Mouse (Mus musculus): ENCODE measurements around the gene Col11a2. TPM values are rescaled to one million over a fixed set of nuclear protein-coding genes. Genes with fewer than 3 reads are reported as not detected.

The Col11a2 gene
- polyA plus RNA-seq, 1 experiment from 2014 or later: 7.8 TPM

- Histone ChIP-seq H3K9ac (no peak overlapping the region), H3K9me3 (replicated peaks) (no peaks in the 10 kb centered on the region; the same call in 1 of the 2 replicates), H3K27ac (no peak overlapping the region), H3K4me3 (no peak overlapping the region), H3K36me3 (0 out of 2 replicates have a peak, but pooled peaks cover 3% of the 10 kb centered on the region), H3K4me1 (no peaks in the 10 kb centered on the region), H3K27me3 (no peaks in the 10 kb centered on the region), H3K4me2 (replicated peaks) (no peak overlapping the region)
- no peak for ATAC-seq (ENCODE audit: low FRiP score)
- WGBS: 66% methylated on average over 5 of the region's 5 CpGs
These were observed 29.1 kb upstream of the Col11a2 start for GRCm38 (mm10) chr17:34010156-34010555.

- no peak overlapping the region for H3K9ac ChIP-seq
- no peaks in the 10 kb centered on the region for H3K4me1 ChIP-seq
- H3K36me3 ChIP-seq: 0 out of 2 replicates have a peak, but pooled peaks cover 6% of the 10 kb centered on the region
- ATAC-seq (ENCODE audit: low FRiP score): no peak
- H3K27me3 ChIP-seq: no peaks in the 10 kb centered on the region
- H3K9me3 ChIP-seq (replicated peaks): no peaks in the 10 kb centered on the region
- no peak overlapping the region for H3K4me2 ChIP-seq (replicated peaks)
- no peak overlapping the region for H3K27ac ChIP-seq
- WGBS: 91% methylated on average over 8 of the region's 8 CpGs
- no peak overlapping the region for H3K4me3 ChIP-seq
These were observed 25.8 kb upstream of the Col11a2 start for GRCm38 (mm10) chr17:34013436-34013835.

- Histone ChIP-seq H3K36me3 (peaks cover 34% of the 10 kb centered on the region), H3K9me3 (replicated peaks) (peaks cover 14% of the 10 kb centered on the region; the same call in 1 of the 2 replicates), H3K4me2 (replicated peaks) (no peak overlapping the region), H3K4me3 (no peak overlapping the region), H3K27me3 (no peaks in the 10 kb centered on the region), H3K27ac (no peak overlapping the region), H3K4me1 (peaks cover 30% of the 10 kb centered on the region), H3K9ac (no peak overlapping the region)
- WGBS: 95% methylated on average over 22 of the region's 23 CpGs
- no peak for ATAC-seq (ENCODE audit: low FRiP score)
These were observed 17.5 kb upstream of the Col11a2 start for GRCm38 (mm10) chr17:34021539-34022413.

- Histone ChIP-seq H3K36me3 (peaks cover 34% of the 10 kb centered on the region), H3K4me3 (no peak overlapping the region), H3K27ac (no peak overlapping the region), H3K27me3 (no peaks in the 10 kb centered on the region), H3K4me2 (replicated peaks) (no peak overlapping the region), H3K9ac (no peak overlapping the region), H3K9me3 (replicated peaks) (peaks cover 14% of the 10 kb centered on the region; the same call in 1 of the 2 replicates), H3K4me1 (peaks cover 37% of the 10 kb centered on the region)
- no peak for ATAC-seq (ENCODE audit: low FRiP score)
- WGBS: 92% methylated on average over 14 of the region's 14 CpGs
These were observed 16.8 kb upstream of the Col11a2 start for GRCm38 (mm10) chr17:34022414-34022783.

GRCm38 (mm10) chr17:34022987-34023386 lies 16.2 kb upstream of the Col11a2 start:
- ATAC-seq (ENCODE audit: low FRiP score): no peak
- H3K9me3 ChIP-seq (replicated peaks): peaks cover 14% of the 10 kb centered on the region; the same call in 1 of the 2 replicates
- H3K36me3 ChIP-seq: peaks cover 34% of the 10 kb centered on the region
- no peak overlapping the region for H3K9ac ChIP-seq
- peaks cover 40% of the 10 kb centered on the region for H3K4me1 ChIP-seq
- no peak overlapping the region for H3K4me2 ChIP-seq (replicated peaks)
- no peak overlapping the region for H3K27ac ChIP-seq
- H3K27me3 ChIP-seq: no peaks in the 10 kb centered on the region
- H3K4me3 ChIP-seq: no peak overlapping the region
- 98% methylated on average over 20 of the region's 20 CpGs for WGBS

GRCm38 (mm10) chr17:34023678-34024077 lies 15.6 kb upstream of the Col11a2 start:
- peaks cover 47% of the 10 kb centered on the region for H3K4me1 ChIP-seq
- H3K9ac ChIP-seq: peak overlapping the region; percentile 88
- WGBS: 64% methylated on average over 9 of the region's 9 CpGs
- peak overlapping the region; percentile 77 for H3K4me3 ChIP-seq
- peaks cover 37% of the 10 kb centered on the region for H3K36me3 ChIP-seq
- peaks cover 14% of the 10 kb centered on the region; the same call in 1 of the 2 replicates for H3K9me3 ChIP-seq (replicated peaks)
- no peaks in the 10 kb centered on the region for H3K27me3 ChIP-seq
- no peak for ATAC-seq (ENCODE audit: low FRiP score)
- peak overlapping the region; percentile 89 for H3K4me2 ChIP-seq (replicated peaks)
- peak overlapping the region; percentile 97 for H3K27ac ChIP-seq

GRCm38 (mm10) chr17:34024317-34024821 lies 14.9 kb upstream of the Col11a2 start, which contains the start of gene Ring1:
Ring1 (minus strand) TSS chr17:34024680.
- ATAC-seq (ENCODE audit: low FRiP score): peak; percentile 64
- Histone ChIP-seq H3K9me3 (replicated peaks) (peaks cover 14% of the 10 kb centered on the region; the same call in 1 of the 2 replicates), H3K9ac (peak within 1 kb of the TSS; percentile 88), H3K27ac (peak within 1 kb of the TSS; percentile 97), H3K4me1 (peaks cover 54% of the 10 kb centered on the region), H3K27me3 (no peaks in the 10 kb centered on the region), H3K36me3 (peaks cover 44% of the 10 kb centered on the region), H3K4me2 (replicated peaks) (peak within 1 kb of the TSS; percentile 89), H3K4me3 (peak within 1 kb of the TSS; percentile 77)
- WGBS: under 1% methylated on average over 42 of the region's 58 CpGs

- Histone ChIP-seq H3K9ac (peak overlapping the region; percentile 88), H3K4me1 (peaks cover 61% of the 10 kb centered on the region), H3K9me3 (replicated peaks) (peaks cover 6% of the 10 kb centered on the region; the same call in 1 of the 2 replicates), H3K27me3 (no peaks in the 10 kb centered on the region), H3K27ac (peak overlapping the region; percentile 97), H3K4me2 (replicated peaks) (peak overlapping the region; percentile 89), H3K36me3 (peaks cover 49% of the 10 kb centered on the region), H3K4me3 (peak overlapping the region; percentile 77)
- under 1% methylated on average over 57 of the region's 57 CpGs for WGBS
- peak; percentile 33 for ATAC-seq (ENCODE audit: low FRiP score)
These were observed 14.1 kb upstream of the Col11a2 start for GRCm38 (mm10) chr17:34024861-34025755.

- H3K36me3 ChIP-seq: peaks cover 42% of the 10 kb centered on the region
- peaks cover 67% of the 10 kb centered on the region for H3K4me1 ChIP-seq
- H3K27me3 ChIP-seq: no peaks in the 10 kb centered on the region
- peak; percentile 51 for ATAC-seq (ENCODE audit: low FRiP score)
- H3K9me3 ChIP-seq (replicated peaks): peaks cover 3% of the 10 kb centered on the region; the same call in 1 of the 2 replicates
- 4% methylated on average over 7 of the region's 7 CpGs for WGBS
- H3K4me3 ChIP-seq: peak overlapping the region; percentile 77
- peak overlapping the region; percentile 88 for H3K9ac ChIP-seq
- peak overlapping the region; percentile 97 for H3K27ac ChIP-seq
- peak overlapping the region; percentile 89 for H3K4me2 ChIP-seq (replicated peaks)
These were observed 13.5 kb upstream of the Col11a2 start for GRCm38 (mm10) chr17:34025756-34026151.

GRCm38 (mm10) chr17:34026221-34026620 lies 13.0 kb upstream of the Col11a2 start:
- no peaks in the 10 kb centered on the region for H3K27me3 ChIP-seq
- peak overlapping the region; percentile 88 for H3K9ac ChIP-seq
- no peaks in the 10 kb centered on the region for H3K9me3 ChIP-seq (replicated peaks)
- 24% methylated on average over 2 of the region's 2 CpGs for WGBS
- H3K36me3 ChIP-seq: peaks cover 37% of the 10 kb centered on the region
- H3K4me3 ChIP-seq: peak overlapping the region; percentile 77
- H3K4me1 ChIP-seq: peaks cover 68% of the 10 kb centered on the region
- peak overlapping the region; percentile 89 for H3K4me2 ChIP-seq (replicated peaks)
- peak overlapping the region; percentile 97 for H3K27ac ChIP-seq
- no peak for ATAC-seq (ENCODE audit: low FRiP score)

GRCm38 (mm10) chr17:34026917-34027655 lies 12.2 kb upstream of the Col11a2 start:
- 3% methylated on average over 36 of the region's 36 CpGs for WGBS
- ATAC-seq (ENCODE audit: low FRiP score): no peak
- H3K4me3 ChIP-seq: peak overlapping the region; percentile 77

More at GRCm38 (mm10) chr17:34026917-34027655, 12.2 kb upstream of the Col11a2 start:
- peak overlapping the region; percentile 89 for H3K4me2 ChIP-seq (replicated peaks)
- H3K27ac ChIP-seq: peak overlapping the region; percentile 97
- peaks cover 29% of the 10 kb centered on the region for H3K36me3 ChIP-seq
- no peaks in the 10 kb centered on the region for H3K9me3 ChIP-seq (replicated peaks)
- H3K9ac ChIP-seq: peak overlapping the region; percentile 83
- no peaks in the 10 kb centered on the region for H3K27me3 ChIP-seq
- H3K4me1 ChIP-seq: peaks cover 68% of the 10 kb centered on the region

Measured in hindbrain, embryonic 12.5 days (tissue).